Mouse (Mus musculus): ENCODE results near the gene Fermt3.
"Not testable (repeated sequence)": the region's sequence is repeated elsewhere in the genome, so short reads cannot be mapped to it uniquely, and the experiment has no call there.

Fermt3 gene

DNA sequence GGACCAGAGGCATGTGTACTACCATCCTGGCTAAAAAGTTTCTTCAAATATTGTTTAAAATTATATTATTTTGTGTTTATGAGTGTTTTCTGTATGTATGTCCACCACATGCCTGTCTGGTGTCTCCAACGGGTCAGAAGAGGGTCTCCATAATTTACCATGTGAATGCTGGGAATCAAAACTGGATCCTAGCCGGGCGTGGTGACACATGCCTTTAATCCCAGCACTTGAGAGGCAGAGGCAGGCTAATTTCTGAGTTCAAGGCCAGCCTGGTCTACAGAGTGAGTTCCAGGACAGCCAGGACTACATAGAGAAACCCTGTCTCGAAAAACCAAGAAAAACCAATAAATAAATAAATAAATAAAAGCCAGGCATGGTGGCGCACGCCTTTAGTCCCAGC, 28.1 kb downstream of the Fermt3 start:
- not testable (repeated sequence) for DNase-seq (ENCODE audit: low read depth, low spot score)

DNA sequence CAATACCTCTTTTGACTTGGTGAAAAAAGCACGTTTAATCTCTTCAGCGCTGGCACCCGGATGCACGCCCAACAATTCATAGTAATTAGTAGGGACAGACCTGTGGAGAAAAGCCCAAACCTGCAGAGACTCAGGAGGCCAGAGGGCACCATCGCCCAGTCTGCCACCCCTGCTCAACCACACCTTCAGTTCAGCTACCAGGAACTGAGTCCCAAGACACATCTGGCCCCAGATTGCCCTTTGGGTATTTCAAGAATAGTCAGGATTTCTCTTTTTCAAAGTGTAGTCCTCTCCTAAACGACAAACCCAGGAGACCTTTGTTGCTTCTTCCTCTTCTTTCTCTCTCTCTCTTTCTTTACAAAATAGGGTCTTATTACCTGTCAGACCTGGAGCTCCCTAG, 28.6 kb downstream of the Fermt3 start:
- DNase-seq (ENCODE audit: low read depth, low spot score): no peak

DNA sequence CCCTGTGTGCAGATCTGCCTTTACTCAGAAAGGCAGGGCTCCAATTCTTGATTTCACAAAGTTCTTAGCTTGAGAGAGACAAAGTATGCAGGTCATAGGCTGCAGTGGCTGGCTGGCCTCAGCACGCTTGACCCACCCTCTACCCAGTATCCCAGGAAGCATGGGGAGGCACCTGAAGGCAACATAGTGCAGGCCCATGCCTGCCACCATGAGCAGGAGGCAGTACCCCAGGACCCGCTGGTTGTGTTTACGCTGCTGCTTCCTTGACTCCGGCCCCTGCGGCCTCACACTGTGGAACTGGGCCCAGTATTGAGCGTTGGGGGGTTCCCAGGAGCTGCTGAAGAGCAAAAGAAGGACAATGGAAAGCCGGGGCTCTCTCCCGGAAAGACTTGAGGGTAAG, 30.0 kb downstream of the Fermt3 start:
- no peak for DNase-seq (ENCODE audit: low read depth, low spot score)

DNA sequence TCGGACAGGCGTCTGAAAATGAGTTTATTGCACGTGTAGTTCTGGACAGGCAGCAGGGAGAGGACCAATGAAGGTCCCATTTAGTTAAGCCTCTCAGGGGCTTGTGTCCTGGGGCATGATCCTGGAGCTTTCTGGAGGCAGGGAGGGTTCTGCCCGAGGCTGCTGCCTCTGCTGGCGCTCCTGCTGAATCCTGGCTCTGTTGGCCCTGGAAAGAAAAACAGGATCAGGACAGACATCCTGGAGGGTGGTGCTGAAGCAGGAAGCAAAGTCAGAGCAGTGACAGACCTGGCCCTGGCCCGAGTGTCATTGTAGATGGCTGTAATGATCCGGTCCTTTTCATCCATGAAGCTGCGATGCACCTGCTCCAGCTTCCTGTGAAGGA, 31.4 kb downstream of the Fermt3 start:
- DNase-seq (ENCODE audit: low read depth, low spot score): no peak

DNA sequence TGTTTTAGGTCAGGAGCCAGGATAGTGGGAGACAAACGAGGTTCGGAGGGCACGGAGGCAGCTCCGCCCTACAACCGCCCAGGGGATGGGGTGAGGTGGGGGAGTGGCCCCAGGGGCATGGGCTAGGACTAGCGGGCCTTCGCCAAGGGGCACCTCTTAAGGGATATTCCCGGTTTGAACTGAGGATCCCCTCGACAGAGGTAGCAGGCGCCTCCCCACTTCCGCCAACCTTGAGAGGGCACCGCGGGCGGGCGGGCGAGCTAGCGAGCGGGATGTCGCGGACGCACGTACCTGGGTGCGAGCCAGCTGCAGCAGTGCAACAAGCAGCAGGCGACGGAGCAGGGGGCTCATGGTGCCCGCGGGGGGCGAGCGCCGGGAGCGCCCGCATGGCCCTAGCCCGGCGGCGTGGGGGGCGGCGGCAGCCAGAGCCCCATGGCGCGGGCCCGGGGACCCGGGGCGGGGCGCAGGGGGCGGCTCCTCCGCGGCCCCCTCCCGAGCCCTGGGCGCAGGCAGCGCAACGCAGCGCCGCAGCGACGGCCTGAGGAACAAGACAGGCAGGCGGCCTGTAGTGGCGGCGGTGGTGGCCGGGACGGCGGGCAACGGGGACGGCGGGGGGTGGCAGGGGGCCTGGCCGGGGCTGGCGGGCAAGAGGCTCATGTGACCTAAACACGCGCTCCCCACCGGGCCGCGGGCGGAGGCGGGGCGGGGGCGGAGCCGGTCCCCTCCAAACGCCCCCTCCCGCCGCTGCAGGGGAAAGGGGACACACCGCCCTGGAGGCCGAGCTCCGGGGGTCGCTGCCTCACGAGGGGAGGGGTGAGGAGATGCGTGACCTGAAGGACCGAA, 32.0 kb downstream of the Fermt3 start, which contains the start of gene Vegfb:
Gene Vegfb (minus strand): TSS at position 591 of the 843 bp plus-strand sequence.
- no peak for DNase-seq (ENCODE audit: low read depth, low spot score)

DNA sequence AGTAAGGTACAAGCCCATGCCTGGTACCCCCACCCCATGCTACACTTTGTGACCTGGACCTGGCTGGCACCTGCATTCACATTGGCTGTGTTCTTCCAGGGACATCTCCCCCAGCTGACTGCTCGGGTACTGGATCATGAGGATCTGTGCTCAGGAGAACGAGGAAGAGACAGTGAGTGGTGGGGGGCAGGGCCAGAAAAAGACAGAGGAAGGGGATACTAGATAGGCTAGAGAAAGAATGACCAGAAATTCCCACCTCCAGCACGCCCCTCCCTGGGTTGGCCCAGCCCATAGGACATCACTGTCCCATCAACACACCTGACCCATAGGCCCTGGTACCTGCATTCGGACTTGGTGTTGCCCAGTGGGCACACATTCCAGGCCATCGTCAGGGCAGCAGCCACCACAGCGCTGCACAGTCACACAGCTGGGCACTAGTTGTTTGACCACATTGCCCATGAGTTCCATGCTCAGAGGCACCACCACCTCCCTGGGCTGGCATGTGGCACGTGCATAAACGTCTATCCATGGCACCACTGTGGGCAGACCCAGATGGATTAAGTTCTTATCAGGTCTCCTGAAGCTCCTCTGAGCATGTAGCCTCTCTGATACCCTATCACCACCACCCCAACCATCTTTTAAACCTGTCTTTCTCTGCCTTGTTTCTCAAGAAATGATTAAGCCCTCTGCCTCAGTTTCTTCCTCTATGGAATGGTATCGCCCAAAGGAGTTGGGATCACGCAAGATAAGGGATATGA, 33.1 kb downstream of the Fermt3 start:
- no peak for DNase-seq (ENCODE audit: low read depth, low spot score)

DNA sequence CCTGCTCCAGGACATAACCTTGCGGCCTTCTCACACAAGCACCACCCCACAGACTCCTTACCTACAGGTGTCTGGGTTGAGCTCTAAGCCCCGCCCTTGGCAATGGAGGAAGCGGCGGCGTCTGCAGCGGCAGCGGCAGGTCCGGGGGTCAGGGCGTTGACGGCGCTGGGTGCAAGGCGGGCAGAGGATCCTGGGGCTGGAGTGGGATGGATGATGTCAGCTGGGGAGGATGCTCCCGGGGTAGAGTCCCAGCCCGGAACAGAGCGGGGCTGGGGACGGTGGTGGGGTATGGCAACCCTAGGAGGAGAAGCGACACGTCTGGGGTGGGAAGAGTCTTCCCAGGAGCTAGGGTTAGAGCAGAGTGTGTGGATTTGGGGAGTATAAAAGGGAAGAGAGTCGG, 34.0 kb downstream of the Fermt3 start:
- no peak for DNase-seq (ENCODE audit: low read depth, low spot score)

DNA sequence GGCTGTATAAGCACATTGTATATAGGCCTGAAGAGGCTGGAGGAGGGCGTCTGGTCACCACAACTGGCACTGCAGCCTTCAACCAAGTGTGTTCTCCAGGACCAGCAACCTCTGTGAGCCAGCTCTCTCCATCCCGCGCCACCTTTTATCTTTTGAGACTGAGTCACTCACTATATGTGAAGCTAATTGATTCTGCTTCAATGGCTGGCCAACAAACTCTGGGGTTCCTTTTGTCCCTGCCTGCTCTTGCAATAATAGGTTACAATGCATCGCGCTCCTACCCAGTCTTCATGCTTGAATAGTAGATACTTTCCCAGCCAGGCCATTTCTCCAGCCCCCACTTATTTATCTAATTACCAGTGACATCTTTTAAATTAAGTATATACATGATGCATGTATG, 35.6 kb downstream of the Fermt3 start:
- DNase-seq (ENCODE audit: low read depth, low spot score): no peak

DNA sequence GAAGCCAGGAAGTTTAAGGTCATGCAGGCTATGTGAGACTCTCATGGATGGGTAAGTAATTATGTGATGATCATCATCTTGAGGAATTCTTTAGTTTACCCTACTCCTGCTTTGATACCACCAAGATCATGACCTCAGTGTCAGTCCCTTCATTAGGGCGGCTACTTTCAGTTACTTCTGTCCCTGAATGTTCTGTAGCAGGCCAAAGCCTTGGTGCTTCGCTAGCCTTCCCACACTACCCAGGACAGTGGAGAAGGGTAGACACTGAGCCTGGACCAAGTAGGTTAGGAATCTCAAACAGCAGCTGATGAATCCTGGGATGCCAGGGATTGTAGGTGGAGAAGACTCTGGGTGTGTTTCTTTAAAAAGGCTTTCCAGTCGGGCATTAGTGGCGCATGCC, 37.8 kb downstream of the Fermt3 start:
- no peak for DNase-seq (ENCODE audit: low read depth, low spot score)

DNA sequence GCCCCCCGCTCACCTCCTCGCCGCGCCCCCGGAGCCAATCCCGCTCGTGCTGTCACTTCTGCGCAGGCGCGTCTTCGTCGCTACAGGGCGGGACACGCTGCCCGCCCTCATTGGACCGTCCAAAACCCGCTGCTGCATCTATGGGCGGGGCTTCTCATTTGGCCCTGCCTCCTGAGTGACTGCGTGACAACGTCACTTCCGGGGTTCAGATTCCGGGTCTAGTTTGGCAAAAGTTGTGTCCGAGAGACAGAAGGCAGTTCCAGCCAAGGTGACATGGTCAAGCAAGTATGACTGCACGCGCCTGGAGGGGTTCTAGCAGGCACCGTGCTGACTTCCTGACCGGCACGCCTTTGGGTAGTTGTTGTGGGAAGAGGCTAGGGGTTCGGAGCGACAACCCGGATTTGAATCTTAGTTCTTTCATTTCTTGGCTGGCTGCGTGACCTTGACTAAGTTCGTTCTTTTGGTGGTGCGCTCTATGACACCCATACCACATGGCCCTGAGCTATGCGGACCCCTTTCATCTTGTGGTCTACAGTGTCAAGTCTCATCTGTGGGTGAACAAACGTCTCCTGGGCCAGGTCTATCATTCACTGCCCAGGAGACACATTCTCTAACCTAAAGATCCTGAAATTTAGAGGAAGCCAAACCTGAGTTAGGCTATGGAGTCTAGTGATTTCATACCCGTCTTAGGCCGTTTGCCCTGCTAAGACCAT, 38.7 kb downstream of the Fermt3 start, which contains the start of gene Fkbp2:
Gene Fkbp2 (minus strand): TSS at position 121 of the 713 bp plus-strand sequence.
- peak; percentile 99 for DNase-seq (ENCODE audit: low read depth, low spot score)

DNA sequence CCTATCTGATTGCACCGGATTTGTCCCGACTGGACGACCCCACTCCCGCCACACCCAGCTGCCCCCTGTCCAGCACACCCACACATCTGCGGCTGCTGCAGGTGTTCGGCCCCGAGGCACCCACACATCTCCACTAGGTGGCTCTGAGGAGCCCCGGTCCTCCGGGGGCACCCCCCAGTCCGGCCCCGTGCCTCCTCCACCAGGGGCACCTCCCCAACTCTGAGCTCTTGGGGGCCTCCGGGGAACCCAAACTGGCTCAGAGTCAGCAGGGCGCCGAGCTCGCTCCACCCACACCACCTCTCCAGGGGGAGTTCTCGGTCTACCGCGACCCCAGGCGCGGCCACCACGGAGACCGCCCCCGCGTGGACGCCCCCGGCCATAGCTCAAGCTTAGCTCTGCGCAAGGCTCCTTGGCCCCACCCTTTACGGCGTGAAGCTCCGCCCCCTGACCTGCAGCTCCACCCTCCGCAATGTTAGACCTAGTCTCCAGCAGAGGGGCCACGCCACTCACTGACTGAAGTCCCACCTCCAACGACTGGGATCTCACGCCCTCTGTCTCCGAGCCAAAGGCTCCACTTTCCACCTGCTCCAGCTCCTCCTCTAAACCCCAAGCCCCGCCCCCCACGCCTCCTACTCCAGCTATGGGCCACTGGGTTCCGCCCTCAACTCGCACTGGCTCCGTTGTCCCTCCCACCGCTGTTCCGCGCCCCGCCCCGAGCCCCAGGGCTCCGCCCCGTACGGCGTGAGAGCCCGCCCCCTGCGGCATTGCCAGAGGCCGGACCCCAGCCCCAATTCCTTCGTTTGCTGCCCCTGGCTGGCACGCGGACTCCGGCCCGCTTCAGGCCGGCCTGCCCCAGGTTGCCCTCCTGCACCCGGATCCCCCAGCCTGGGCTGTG, 39.5 kb downstream of the Fermt3 start:
- peak; percentile 100 for DNase-seq (ENCODE audit: low read depth, low spot score)

DNA sequence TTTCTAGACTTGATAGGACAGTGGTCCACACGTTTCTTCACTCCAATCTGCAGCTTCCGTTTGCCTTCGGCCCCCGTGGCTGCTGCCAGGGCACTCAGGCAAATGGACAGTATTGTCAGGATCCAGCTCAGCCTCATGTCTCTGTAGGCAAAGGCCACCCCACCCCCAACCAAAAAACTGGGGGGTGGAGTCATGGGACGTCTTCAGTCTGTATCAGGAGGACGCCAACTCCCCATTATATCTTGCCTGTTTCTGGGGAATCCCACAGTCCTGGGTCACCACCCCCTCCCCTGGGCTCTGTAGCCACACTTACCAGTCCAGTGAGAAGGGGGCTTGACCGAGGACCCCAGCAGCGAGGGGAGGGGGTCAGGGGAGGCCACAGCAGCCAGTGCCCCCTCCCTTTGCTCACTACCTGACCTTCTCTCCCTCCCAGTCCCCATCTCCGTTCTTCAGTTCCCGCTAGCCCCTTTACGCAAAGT, 40.2 kb downstream of the Fermt3 start:
- DNase-seq (ENCODE audit: low read depth, low spot score): no peak

DNA sequence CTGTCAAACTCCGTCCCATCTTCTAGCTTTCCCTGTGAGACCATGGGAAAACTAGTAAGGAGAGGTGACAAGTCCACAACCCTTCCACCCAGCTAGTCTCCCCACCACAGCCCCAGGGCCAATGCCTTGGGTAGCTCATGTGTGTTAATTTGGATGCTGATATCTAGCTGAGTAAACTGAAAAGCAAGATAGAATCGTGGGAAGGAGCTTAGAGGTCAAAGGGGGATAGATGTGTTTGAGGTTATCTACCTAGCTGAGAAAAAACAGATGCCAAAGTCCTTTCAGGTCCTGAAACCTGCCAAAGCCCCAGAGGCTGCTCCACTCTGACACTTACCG, 40.7 kb downstream of the Fermt3 start:
- DNase-seq (ENCODE audit: low read depth, low spot score): no peak

DNA sequence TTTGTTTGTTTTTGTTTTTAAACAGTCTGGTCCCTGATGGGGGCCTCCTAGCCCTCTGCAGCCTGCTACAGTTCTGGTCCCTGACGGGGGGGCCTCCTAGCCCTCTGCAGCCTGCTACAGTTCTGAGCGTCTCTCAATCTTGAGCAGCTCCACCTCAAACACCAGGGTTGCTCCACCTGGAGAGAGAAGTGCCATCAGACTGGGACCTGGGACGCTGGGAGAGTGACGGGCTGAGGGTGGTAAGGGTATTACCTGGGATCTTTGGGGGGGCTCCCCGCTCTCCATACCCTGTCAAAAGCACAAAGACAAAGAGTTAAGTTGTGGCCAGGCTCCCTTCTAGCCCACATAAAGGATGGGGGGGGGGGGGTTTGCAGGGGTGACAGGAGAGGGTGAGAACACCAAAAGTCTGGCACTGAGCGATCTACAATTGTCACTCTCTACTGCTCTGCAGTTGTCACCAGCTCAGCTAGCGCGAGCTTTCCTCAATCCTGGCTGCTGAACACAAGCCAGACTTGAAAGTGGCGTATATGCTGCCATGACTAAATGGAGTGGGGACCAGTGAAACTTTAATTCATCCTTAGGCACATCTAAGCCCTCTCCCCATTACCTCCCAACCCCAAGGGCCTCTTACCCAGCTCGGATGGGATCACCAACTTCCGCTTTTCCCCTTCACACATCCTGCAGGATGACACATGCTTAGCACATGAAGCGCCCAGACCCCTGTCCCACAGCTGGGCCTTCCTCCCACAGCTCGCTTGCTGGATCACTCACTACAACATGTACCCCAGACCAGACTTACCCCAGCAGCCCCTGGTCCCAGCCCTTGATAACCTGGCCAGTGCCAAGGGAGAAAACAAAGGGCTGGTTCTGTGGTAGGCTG, 41.3 kb downstream of the Fermt3 start:
- no peak for DNase-seq (ENCODE audit: low read depth, low spot score)

DNA sequence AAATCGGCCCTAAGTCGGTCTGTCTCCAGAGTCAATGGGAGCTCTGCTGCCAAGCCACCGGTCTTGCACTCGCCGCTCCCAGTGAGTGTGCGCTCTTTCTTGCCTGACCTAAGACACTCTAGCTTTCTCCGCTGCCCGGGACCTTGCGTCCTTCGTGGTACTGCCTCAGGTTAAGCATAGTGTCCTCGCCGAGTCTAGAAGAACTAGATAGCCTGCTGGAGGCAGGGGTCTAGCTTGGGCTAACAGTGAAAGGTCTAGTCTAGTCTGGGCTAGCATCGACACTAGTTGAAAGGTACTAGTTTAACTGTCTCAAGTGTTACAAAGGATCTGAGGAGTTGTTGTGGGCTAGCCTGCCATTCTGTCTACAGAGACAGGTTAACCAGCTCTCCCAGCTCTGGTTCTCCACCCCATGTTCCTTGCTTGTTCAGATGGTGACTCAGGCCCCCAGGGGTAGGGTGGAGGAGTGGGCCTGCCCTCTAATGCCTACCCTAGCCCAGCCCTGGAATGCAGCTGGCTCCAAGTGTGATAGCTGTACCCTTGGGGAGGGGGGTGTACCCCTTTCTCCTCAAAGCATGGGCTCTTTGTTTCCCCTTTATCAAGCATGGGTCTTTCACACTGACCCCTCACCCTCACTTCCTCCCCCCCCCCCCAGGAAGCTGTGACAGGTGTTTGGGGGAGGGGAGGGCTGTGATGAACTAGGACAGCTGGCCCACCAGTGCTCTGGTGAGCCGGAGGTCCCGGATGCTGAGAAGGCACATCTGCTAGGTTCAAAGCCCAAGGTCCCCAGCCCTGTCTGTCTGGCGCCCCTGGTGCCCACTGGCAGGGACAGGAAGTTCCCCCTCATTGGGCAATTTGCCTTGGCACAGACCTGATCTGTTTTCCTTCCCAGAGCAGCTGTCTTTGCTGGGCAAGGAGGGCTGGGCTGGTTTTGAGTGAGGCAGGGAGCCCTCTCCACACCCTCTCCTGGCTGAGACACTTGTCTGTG, 43.4 kb downstream of the Fermt3 start, which contains the start of gene Plcb3:
Gene Plcb3 (minus strand): TSS at position 934 of the 985 bp plus-strand sequence.
- peak; percentile 94 for DNase-seq (ENCODE audit: low read depth, low spot score)

DNA sequence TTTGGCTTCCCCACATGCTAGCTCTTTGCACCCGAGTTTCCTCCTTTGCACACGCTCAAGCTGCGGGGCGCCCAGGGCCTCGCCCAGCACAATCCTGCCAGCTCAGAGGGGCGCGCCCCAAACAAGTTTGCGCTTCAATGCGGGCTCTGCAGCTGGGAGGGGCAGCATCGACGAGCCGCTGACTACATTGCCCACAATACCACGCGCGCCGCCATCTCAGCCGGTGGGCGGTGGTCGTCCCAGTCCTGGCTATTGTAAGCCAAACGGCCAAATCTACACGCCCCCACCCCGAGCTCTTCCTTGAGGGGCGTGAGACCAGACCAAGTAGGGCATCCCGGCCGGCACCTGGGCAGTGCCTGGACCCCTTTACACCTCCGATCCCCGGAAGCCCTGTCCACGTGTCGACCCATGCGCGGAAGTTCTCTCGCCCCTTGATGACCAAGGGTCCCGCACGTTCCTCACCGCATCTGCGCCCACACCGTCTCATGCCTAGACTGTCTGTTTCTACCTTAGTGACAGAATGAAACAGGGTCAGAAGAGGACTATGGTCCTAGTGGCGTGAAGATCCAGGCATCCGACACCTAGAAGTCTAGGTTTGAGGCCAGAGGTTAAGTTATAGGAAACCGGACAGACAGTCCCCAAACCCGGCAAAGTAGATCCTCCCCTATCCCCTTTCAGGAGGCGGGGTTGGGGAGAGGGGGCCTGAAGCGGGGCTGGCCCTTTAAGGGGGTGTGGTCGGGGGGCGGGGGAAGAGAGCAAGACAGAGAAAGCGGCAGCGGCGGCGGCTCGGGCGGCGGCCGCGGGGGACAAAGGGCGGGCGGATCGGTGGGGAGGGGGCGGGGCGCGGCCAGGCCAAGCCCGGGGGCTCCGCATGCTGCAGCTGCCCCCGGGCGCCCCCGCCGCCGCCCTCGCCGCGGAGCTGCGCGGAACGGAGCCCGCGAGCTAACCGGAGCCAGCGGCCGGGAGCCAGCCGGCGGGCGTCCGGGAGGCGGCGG, 44.8 kb downstream of the Fermt3 start, which contains the start of gene Ppp1r14b:
Gene Ppp1r14b (plus strand): TSS at position 758 of the 995 bp plus-strand sequence.
- peak; percentile 69 for DNase-seq (ENCODE audit: low read depth, low spot score)

DNA sequence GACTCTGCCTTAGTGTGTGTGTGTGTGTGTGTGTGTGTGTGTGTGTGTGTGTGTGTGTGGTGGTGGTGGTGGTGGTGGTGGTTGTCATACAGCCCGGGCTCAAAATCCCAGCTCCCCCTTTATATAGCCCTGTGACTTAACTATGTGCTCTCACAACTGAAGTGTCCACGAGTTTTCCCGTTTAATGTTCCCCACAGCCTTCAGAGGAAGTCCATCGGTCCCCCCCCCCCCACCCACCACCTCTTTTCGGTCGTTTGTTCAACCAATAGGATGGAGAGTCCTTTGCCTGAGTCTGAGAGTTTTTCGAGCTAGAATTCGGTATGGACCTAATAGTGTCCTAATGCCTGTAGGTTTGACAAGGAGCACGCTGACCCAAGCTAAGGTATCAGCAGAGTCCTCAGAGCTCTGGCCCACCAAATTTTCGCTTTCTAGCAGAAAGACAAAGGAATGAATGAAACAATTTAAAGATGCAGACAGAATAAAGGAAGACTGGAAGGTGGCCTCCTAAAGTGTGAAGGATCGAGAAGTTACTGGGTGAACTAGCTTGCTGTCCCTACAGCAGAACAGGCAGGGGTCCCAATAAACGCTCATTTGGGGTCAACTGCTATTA, 45.6 kb downstream of the Fermt3 start:
- no peak for DNase-seq (ENCODE audit: low read depth, low spot score)

Measured in skeletal muscle tissue, adult 2 months (tissue).